Mouse (Mus musculus): ENCODE measurements at regions not wholly inside any gene's neighbourhood (a gene's known extent, or its start where the extent isn't known, plus 50 kb on each side); places are given as distances from the start of the nearest gene placed in this dataset.

DNA sequence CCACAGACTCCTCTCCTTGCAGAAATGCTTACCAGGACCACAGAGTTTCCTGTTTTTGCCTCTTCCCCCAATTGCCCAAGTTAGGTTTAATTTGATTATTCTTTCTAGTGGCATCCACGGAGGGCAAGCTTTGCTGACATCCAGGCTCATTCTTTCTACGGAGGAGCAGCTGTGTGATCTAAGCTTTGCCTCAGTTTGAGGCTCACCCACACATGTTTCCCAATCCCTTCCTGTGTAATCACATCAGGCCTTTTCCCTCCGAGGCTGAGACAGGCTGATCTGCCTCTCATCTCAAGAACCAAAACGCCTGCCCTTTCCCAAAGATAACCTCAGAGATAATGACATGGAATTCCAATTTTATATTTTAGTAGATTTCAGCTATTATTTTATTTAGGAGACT is 107.4 kb upstream of the Zfp648 start:
- no peak for TF ChIP-seq CTCF (IDR thresholded peaks at IDR 0.05; ENCODE audit: borderline replicate concordance, extremely low read depth, insufficient read depth, insufficient read length)
- TF ChIP-seq POLR2A (IDR thresholded peaks at IDR 0.05; ENCODE audit: borderline replicate concordance, extremely low read depth, insufficient read depth, insufficient read length, poor library complexity, severe bottlenecking), result no peak
